Mouse (Mus musculus) midbrain, embryonic 10.5 days (tissue): ENCODE measurements around the gene Hoxd8. TPM values are rescaled to one million over a fixed set of nuclear protein-coding genes. Genes with fewer than 3 reads are reported as not detected.

Experiments used
- DNase-seq: peaks from one replicate; pipeline ENCODE4 v3.0.0-alpha.2; 2017; ENCODE audit warnings: low spot score
- H3K27ac ChIP-seq: fragments of 300-500 bp; sonication (generic); replicated peaks from 2 replicates; pipeline ENCODE4 v1.5.1; 2016; ENCODE audit warnings: mild to moderate bottlenecking
- H3K27me3 ChIP-seq: fragments of 300-500 bp; sonication (generic); 2 replicates; pipeline ENCODE4 v1.6.1; 2016; ENCODE audit warnings: low read depth, mild to moderate bottlenecking; ENCODE audit not compliant: poor library complexity, severe bottlenecking
- H3K36me3 ChIP-seq: fragments of 300-500 bp; sonication (generic); 2 replicates; pipeline ENCODE4 v1.6.1; 2016; ENCODE audit warnings: mild to moderate bottlenecking, moderate library complexity
- H3K4me1 ChIP-seq: fragments of 300-500 bp; sonication (generic); 2 replicates; pipeline ENCODE4 v1.6.1; 2016
- H3K4me3 ChIP-seq: fragments of 300-500 bp; sonication (generic); 2 replicates; pipeline ENCODE4 v1.5.1; 2016; ENCODE audit warnings: mild to moderate bottlenecking, moderate library complexity
- H3K9me3 ChIP-seq: fragments of 300-500 bp; sonication (generic); replicated peaks from 2 replicates; pipeline ENCODE4 v1.6.1; 2016; ENCODE audit warnings: mild to moderate bottlenecking
- WGBS: fragments of 180-500 bp; shearing (Covaris S2); methylation state at CpG from one replicate; pipeline ENCODE4 v1.1.7; 2016; 5-methylcytosine and 5-hydroxymethylcytosine counted together
- polyA plus RNA-seq: library from polyadenylated mRNA; unstranded; fragments of >200 nt; fragmentation: Nextera tagmentation; extraction: Ambion mirVana; gene quantifications from 2 replicates; pipeline ENCODE4 v1.2.1, GENCODE M21; 2016

Gene Hoxd8
- polyA plus RNA-seq, 1 experiment from 2014 or later = not detected

GRCm38 (mm10) chr2:74661685-74662084 is 42.7 kb upstream of the Hoxd8 start:
- DNase-seq = peak; percentile 81
- under 1% methylated on average over 14 of the region's 14 CpGs for WGBS

DNA sequence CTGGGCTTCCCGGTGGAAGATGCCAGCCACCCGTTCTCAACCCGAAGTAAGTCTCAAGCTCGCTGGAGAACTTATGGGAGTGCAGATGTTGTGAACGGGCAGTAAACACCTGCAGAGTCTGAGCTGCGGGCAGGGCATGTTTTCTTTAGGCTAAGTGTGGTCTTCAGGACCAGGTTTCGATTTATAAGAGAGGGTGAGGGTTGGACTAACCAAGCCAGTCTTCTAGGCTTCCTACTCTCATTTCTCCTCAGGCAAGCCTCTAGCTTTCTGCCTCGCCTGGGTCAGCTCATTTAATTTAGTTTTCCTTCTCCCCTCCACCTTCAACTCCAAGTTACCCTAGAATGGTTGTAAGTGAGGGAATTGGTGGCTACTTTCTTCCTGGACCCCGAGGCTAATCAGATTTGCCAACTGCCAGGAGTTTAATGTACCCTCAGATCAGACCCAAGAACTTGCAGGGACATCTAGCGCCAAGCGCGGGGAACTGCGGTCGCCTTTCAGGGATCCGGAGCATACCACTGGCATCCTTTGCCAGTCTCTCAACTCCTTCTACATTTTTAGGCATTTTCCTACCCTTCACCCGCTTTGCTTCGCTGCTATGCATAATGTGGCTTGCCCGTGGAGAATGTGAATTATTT is 41.0 kb upstream of the Hoxd8 start:
- Histone ChIP-seq H3K27me3 (peaks cover 100% of the 10 kb centered on the region), H3K9me3 (no peaks in the 10 kb centered on the region), H3K4me1 (peaks cover 21% of the 10 kb centered on the region), H3K36me3 (no peaks in the 10 kb centered on the region), H3K27ac (no peak overlapping the region), H3K4me3 (no peak overlapping the region)
- WGBS = 4% methylated on average over 18 of the region's 18 CpGs
- peak; percentile 74 for DNase-seq

More at GRCm38 (mm10) chr2:74661685-74662084, 42.7 kb upstream of the Hoxd8 start:
- Histone ChIP-seq H3K4me1 (peaks cover 19% of the 10 kb centered on the region), H3K27me3 (peaks cover 100% of the 10 kb centered on the region), H3K36me3 (no peaks in the 10 kb centered on the region), H3K27ac (no peak overlapping the region), H3K9me3 (no peaks in the 10 kb centered on the region), H3K4me3 (peak overlapping the region; percentile 29; the same call in 1 of the 2 replicates)

- peaks cover 100% of the 10 kb centered on the region for H3K27me3 ChIP-seq
- H3K4me3 ChIP-seq = no peak overlapping the region
- DNase-seq = peak; percentile 48
- no peaks in the 10 kb centered on the region for H3K9me3 ChIP-seq
- no peaks in the 10 kb centered on the region for H3K36me3 ChIP-seq
- WGBS = 2% methylated on average over 7 of the region's 7 CpGs
- H3K27ac ChIP-seq = no peak overlapping the region
- peaks cover 17% of the 10 kb centered on the region for H3K4me1 ChIP-seq
These were observed 38.0 kb upstream of the Hoxd8 start for GRCm38 (mm10) chr2:74666411-74666810.

DNA sequence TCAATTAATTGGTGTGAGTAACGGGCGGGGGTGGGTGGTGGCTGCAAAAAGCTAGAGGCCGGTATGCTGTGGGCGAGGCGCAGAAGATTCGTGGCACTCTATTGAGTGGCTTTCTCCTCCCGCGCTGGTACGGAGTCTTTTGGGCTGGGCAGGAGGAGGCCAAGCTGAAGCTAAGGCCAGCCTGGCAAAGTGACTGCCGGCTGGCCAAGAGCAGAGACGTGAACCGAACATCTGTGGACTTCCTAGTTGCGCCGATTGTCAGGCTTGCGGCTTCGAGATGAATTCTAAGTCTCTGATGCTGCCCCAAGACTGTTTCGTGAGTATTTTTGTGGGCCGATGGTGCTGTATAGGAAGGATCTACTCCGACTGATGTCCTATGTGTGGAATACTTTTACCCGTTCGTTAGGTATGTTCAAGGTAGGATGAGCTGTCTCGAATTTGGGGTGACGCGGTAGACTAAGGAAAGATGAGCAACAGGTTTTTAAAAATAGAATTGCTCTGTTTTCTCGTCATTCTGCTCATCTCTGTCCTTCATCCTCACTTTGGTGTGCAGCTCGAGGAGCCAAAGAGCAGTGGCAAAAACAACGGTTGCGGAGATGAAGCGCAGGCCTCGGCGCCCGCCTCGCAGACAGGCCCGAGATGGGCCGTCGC is 37.1 kb upstream of the Hoxd8 start:
- no peaks in the 10 kb centered on the region for H3K36me3 ChIP-seq
- H3K4me3 ChIP-seq = peak overlapping the region; percentile 51
- DNase-seq = peak; percentile 64
- H3K9me3 ChIP-seq = no peaks in the 10 kb centered on the region
- WGBS = 1% methylated on average over 36 of the region's 36 CpGs
- H3K4me1 ChIP-seq = peaks cover 12% of the 10 kb centered on the region
- peaks cover 100% of the 10 kb centered on the region for H3K27me3 ChIP-seq
- H3K27ac ChIP-seq = no peak overlapping the region

- Histone ChIP-seq H3K4me1 (peaks cover 17% of the 10 kb centered on the region), H3K36me3 (no peaks in the 10 kb centered on the region), H3K9me3 (no peaks in the 10 kb centered on the region), H3K27me3 (peaks cover 100% of the 10 kb centered on the region), H3K27ac (no peak within 1 kb of the TSS), H3K4me3 (peak within 1 kb of the TSS; percentile 51)
- DNase-seq = no peak
- WGBS = under 1% methylated on average over 34 of the region's 51 CpGs
These were observed 36.5 kb upstream of the Hoxd8 start, which contains the start of gene Hoxd13 for GRCm38 (mm10) chr2:74667842-74668357. Gene Hoxd13, plus strand, starts transcription at chr2:74668310.

DNA sequence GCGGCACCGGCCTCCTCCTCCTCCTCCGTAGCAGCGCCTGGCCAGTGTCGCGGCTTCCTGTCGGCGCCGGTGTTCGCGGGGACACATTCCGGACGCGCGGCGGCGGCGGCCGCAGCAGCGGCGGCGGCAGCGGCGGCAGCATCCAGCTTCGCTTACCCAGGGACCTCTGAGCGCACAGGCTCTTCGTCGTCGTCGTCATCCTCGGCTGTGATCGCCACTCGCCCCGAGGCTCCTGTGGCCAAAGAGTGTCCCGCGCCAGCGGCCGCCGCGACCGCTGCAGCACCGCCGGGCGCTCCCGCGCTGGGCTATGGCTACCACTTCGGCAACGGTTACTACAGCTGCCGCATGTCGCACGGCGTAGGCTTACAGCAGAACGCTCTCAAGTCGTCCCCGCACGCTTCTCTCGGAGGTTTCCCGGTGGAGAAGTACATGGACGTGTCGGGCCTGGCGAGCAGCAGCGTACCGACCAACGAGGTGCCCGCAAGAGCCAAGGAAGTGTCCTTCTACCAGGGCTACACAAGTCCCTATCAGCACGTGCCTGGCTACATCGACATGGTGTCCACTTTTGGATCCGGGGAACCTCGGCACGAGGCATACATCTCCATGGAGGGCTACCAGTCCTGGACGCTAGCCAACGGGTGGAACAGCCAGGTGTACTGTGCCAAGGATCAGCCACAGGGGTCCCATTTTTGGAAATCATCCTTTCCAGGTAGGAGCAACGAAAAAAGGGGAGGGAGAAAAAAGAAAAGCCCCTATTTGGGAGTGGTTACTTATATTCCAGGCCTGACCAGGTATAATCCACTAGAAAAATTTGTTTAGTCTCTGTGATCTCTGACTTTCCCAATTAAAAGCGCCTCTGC is 35.8 kb upstream of the Hoxd8 start:
- peaks cover 100% of the 10 kb centered on the region for H3K27me3 ChIP-seq
- peak; percentile 74 for DNase-seq
- H3K4me3 ChIP-seq = peak overlapping the region; percentile 51
- no peak overlapping the region for H3K27ac ChIP-seq
- H3K36me3 ChIP-seq = no peaks in the 10 kb centered on the region
- H3K4me1 ChIP-seq = peaks cover 19% of the 10 kb centered on the region
- under 1% methylated on average over 73 of the region's 74 CpGs for WGBS
- no peaks in the 10 kb centered on the region for H3K9me3 ChIP-seq

DNA sequence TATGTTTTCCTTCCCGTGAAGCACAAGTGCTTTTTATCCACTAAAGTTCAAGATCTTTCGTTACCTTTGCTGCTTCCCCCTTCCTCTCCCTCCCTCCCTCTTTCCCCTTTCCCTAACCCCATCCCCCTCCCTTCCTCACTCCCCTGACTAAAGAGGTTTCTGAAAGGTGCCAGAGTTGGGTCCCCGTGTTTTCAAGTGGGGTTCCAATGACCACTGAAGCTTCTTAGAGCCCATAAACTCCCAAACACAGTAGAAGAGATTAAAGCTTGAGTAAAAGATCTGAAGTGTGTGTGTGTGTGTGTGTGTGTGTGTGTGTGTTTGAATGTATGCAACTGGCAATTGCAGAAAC is 35.2 kb upstream of the Hoxd8 start:
- no peaks in the 10 kb centered on the region for H3K9me3 ChIP-seq
- H3K4me3 ChIP-seq = no peak overlapping the region
- H3K36me3 ChIP-seq = no peaks in the 10 kb centered on the region
- DNase-seq = no peak
- H3K27ac ChIP-seq = no peak overlapping the region
- WGBS = 0% methylated on average over 3 of the region's 3 CpGs
- peaks cover 23% of the 10 kb centered on the region for H3K4me1 ChIP-seq
- peaks cover 100% of the 10 kb centered on the region for H3K27me3 ChIP-seq

DNA sequence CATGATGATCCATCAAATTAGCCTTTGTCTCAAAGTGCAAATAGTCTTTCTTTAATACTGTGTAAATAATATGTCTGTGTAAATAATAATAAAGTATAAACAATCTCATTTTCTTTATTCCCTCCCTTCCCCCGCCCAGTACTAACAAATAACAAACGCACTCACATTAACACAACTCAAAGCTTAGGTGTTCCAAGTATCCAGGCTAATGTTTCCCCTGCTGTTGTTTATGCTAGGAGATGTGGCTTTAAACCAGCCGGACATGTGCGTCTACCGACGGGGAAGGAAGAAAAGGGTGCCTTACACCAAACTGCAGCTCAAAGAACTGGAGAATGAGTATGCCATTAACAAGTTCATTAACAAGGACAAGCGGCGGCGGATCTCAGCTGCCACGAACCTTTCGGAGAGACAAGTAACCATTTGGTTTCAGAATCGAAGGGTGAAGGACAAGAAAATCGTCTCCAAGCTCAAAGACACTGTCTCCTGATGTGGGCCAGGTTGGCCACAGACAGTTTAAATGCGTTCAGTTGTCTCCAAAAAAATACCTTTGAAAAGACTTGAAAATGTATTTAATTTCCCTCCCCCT is 34.7 kb upstream of the Hoxd8 start:
- Histone ChIP-seq H3K27me3 (peaks cover 100% of the 10 kb centered on the region), H3K4me3 (no peak overlapping the region), H3K9me3 (no peaks in the 10 kb centered on the region), H3K27ac (no peak overlapping the region), H3K4me1 (peaks cover 23% of the 10 kb centered on the region), H3K36me3 (no peaks in the 10 kb centered on the region)
- DNase-seq = peak; percentile 45
- WGBS = 3% methylated on average over 14 of the region's 14 CpGs

- H3K36me3 ChIP-seq = no peaks in the 10 kb centered on the region
- 2% methylated on average over 3 of the region's 3 CpGs for WGBS
- no peak for DNase-seq
- H3K27ac ChIP-seq = no peak overlapping the region
- no peaks in the 10 kb centered on the region for H3K9me3 ChIP-seq
- H3K4me1 ChIP-seq = peaks cover 23% of the 10 kb centered on the region
- H3K4me3 ChIP-seq = no peak overlapping the region
- peaks cover 100% of the 10 kb centered on the region for H3K27me3 ChIP-seq
These were observed 33.7 kb upstream of the Hoxd8 start for GRCm38 (mm10) chr2:74670632-74671188.

- DNase-seq = peak; percentile 34
- Histone ChIP-seq H3K36me3 (no peaks in the 10 kb centered on the region), H3K4me1 (peaks cover 23% of the 10 kb centered on the region), H3K27me3 (peaks cover 100% of the 10 kb centered on the region), H3K9me3 (no peaks in the 10 kb centered on the region), H3K4me3 (no peak overlapping the region), H3K27ac (no peak overlapping the region)
- WGBS = 2% methylated on average over 5 of the region's 5 CpGs
These were observed 32.6 kb upstream of the Hoxd8 start for GRCm38 (mm10) chr2:74671847-74672246.

GRCm38 (mm10) chr2:74672481-74673362 is 31.7 kb upstream of the Hoxd8 start:
- Histone ChIP-seq H3K4me3 (peak overlapping the region; percentile 38), H3K9me3 (no peaks in the 10 kb centered on the region), H3K27me3 (peaks cover 100% of the 10 kb centered on the region), H3K27ac (no peak overlapping the region), H3K36me3 (no peaks in the 10 kb centered on the region), H3K4me1 (peaks cover 22% of the 10 kb centered on the region)
- DNase-seq = peak; percentile 84
- WGBS = under 1% methylated on average over 40 of the region's 40 CpGs
